Mouse (Mus musculus) spleen, postnatal 14 days (tissue): Measurements from ENCODE around the gene Rhebl1.

Experiments used
- DNase-seq, 2 experiments: peaks; one replicate each; pipeline ENCODE4 v3.0.0; 2021 to 2022; ENCODE audit warnings: low spot score in 2 of 2

Gene Rhebl1

GRCm38 (mm10) chr15:98851229-98851818 is 43.0 kb downstream of the Rhebl1 start:
- no peak for DNase-seq

GRCm38 (mm10) chr15:98850668-98851067 is 43.7 kb downstream of the Rhebl1 start:
- no peak for DNase-seq

GRCm38 (mm10) chr15:98849956-98850600 is 44.3 kb downstream of the Rhebl1 start:
- no peak for DNase-seq

GRCm38 (mm10) chr15:98849165-98849564 is 45.2 kb downstream of the Rhebl1 start:
- DNase-seq, result no peak

GRCm38 (mm10) chr15:98846140-98846539 is 48.2 kb downstream of the Rhebl1 start:
- DNase-seq, result no peak

- DNase-seq, result no peak
These were observed 49.2 kb downstream of the Rhebl1 start for GRCm38 (mm10) chr15:98845149-98845548.

- no peak for DNase-seq
These were observed 50.6 kb downstream of the Rhebl1 start for GRCm38 (mm10) chr15:98843595-98844223.

GRCm38 (mm10) chr15:98839671-98840585 is 54.4 kb downstream of the Rhebl1 start:
- no peak for DNase-seq

GRCm38 (mm10) chr15:98839161-98839560 is 55.2 kb downstream of the Rhebl1 start:
- no peak for DNase-seq

- no peak for DNase-seq
These were observed 56.6 kb downstream of the Rhebl1 start for GRCm38 (mm10) chr15:98837743-98838103.

- no peak for DNase-seq
These were observed 57.2 kb downstream of the Rhebl1 start for GRCm38 (mm10) chr15:98837006-98837742.

- DNase-seq, result no peak
These were observed 59.0 kb downstream of the Rhebl1 start for GRCm38 (mm10) chr15:98835291-98835690.

- no peak for DNase-seq
These were observed 60.3 kb downstream of the Rhebl1 start for GRCm38 (mm10) chr15:98834059-98834458.

GRCm38 (mm10) chr15:98833281-98833680 is 61.1 kb downstream of the Rhebl1 start:
- DNase-seq, result no peak

GRCm38 (mm10) chr15:98832161-98833058 is 61.9 kb downstream of the Rhebl1 start:
- peak in 1 of 2 experiments; percentile 50 for DNase-seq

- DNase-seq, result no peak
These were observed 62.7 kb downstream of the Rhebl1 start for GRCm38 (mm10) chr15:98831684-98832035.

GRCm38 (mm10) chr15:98830736-98831683 is 63.3 kb downstream of the Rhebl1 start, which contains the start of gene Prkag1:
Gene Prkag1, minus strand, starts transcription at chr15:98831521.
- DNase-seq, result peak; percentile 93 to 95
